Mouse (Mus musculus): ENCODE measurements around the gene Trim34b. TPM values are rescaled to one million over a fixed set of nuclear protein-coding genes. Genes with fewer than 3 reads are reported as not detected.
A peak's percentile ranks its signal among the peaks of the same experiment; 100 is the strongest.
"Not testable (repeated sequence)": the region's sequence is repeated elsewhere in the genome, so short reads cannot be mapped to it uniquely, and the experiment has no call there.

Trim34b gene
- polyA plus RNA-seq (2021) = 1.4 TPM

DNA sequence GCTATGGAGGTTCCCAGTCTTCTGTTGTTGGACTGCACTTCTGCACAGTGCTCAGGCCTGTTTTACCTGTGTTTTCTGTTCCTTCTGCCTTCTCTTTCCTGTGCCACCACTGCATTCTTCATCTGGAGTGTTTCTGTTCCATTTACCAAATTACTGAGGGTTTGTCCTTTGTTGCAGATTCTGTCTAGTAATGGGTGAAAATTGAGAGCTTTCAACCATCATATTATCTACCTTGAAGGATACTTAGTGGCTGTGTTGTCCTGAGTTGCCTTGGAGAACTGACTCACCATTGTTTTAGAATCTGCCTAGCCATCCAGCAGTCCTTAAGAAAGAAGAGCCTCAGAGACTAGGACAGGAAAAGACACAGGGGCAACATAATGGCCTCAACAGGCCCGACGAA is at the start of gene Trim34b:
Trim34b (plus strand) TSS at position 301 of the 400 bp plus-strand sequence.
- CTCF ChIA-PET; POLR2A ChIA-PET; ATAC-seq; DNase-seq (ENCODE audit: low read depth, low spot score); in situ Hi-C loops (cut with MboI; ENCODE audit: low pct_unique_long_range_greater_than_20kb); H3K27me3 ChIP-seq: not testable (repeated sequence)

DNA sequence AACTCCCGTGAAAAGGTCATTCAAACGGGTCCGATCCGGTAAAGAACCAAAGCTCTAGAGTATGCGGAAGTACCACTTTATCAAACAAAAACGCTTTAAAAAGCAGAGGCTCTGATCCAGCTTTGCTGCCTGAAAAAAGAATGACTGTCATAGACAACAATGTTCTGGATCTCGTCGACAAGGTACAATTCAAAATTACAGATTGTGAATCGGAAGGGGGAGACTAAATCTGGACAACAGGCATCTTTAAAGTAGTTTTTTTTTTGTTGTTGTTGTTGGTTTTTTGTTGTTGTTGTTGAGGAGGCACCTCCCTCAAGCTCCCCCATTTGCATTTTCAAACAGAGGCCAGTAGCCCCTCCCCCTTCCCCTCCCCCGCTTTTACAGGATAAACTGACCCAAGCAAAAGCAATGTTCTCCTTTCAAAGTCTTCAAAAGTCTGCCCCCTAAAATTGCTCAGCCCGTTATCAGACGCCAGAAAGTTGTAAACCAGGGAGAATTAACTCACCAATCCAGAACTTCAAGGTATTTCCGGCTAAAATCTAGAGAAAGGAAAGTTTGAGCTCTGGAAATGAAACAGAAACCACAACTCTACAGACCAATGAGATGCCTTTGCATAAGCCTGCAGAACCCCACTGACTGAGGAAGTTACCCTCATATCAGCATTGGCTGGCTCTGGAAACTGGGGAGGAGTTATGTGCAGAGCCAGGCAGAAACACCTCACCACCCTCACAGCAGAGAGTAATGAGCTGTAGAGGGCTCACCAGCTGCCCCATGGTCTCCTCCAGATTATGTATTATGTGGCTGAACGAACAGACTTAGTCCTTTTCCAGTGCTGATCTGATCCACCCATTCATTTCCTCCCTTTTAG is 41.5 kb upstream of the Trim34b start, which contains the start of gene Trim5:
Trim5 (minus strand) TSS at position 519 of the 868 bp plus-strand sequence.
- in situ Hi-C loops (cut with MboI; ENCODE audit: low pct_unique_long_range_greater_than_20kb); CTCF ChIA-PET; DNase-seq (ENCODE audit: low read depth, low spot score); H3K27me3 ChIP-seq; POLR2A ChIA-PET: not testable (repeated sequence)
- peak; percentile 76 for ATAC-seq

DNA sequence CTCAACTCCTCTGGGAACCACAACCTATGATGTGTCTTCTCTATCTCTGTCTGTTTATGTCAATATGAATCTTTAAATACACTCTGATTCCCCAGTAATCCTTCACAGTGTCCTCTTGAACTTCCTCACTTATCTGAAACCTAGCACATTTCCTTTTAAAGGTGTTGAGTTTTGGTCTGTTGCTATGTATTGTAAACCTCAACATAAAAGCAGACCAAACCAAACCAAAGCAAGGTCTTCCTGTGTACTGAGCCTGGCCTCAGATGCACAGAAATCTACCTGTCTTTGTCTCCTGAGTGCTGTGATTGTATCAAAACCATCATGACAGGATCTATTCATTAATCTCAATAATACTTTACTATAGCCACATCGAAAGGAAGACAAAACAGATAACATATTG is 38.6 kb upstream of the Trim34b start:
- in situ Hi-C loops (cut with MboI; ENCODE audit: low pct_unique_long_range_greater_than_20kb) = no loop called here
- ChIA-PET POLR2A (no interaction called here), CTCF (no interaction called here)
- no peak for TF ChIP-seq CTCF (IDR thresholded peaks at IDR 0.05)
- DNase-seq (ENCODE audit: low read depth, low spot score) = no peak
- ATAC-seq = no peak
- H3K27me3 ChIP-seq = no peaks in the 10 kb centered on the region

DNA sequence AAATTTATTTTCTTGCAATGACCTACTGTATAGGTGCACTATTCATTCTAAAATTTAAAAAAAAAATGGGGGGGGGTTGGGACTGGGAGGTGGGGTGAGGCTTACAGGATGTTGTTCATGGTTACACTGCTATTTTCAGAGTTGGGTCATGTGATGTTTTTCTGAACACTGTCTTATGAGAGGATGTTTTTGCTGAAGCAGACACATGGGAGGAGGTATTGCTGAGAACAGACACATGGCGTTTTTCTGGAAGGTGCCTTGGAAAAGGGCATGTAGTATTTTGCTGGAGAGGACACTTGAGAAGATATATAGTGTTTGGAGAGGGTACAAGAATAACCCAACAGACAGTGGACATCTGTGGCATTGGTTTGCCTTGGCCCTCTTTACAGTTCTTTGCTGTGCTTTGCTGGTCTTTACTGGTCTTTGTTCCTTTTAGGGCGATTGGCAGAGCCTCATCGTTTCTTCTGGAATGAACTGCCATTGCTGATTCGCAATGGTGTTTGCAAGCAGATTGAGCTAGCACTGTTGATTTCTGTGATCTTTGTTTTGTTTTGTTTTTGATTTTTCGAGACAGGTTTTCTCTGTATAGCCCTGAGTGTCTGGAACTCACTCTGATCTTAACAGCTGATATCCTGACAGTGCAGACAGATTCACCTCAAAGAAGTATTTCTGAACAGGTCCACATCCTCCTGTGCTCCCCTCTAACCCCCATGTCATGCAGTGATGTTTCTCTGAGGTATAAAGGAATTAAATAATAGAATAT is 37.5 kb upstream of the Trim34b start:
- no peak for TF ChIP-seq CTCF (IDR thresholded peaks at IDR 0.05)
- DNase-seq (ENCODE audit: low read depth, low spot score) (no peak), ATAC-seq (no peak)
- in situ Hi-C loops (cut with MboI; ENCODE audit: low pct_unique_long_range_greater_than_20kb) = no loop called here
- POLR2A ChIA-PET = no interaction called here
- H3K27me3 ChIP-seq = no peaks in the 10 kb centered on the region
- CTCF ChIA-PET = no interaction called here

DNA sequence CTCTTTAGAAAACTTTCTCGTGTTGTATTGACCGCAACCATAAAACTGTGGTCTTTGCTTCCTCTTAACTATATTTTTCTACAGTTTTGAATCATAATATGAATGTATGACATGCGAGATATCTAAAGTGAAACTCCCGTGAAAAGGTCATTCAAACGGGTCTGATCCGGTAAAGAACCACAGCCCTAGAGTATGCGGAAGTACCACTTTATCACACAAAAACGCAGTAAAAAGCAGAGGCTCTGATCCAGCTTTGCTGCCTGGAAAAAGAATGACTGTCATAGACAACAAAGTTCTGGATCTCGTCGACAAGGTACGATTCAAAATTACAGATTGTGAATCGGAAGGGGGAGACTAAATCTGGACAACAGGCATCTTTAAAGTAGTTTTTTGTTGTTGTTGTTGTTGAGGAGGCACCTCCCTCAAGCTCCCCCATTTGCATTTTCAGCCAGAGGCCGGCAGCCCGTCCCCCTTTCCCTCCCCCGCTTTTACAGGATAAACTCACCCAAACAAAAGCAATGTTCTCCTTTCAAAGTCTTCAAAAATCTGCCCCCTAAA is 14.4 kb upstream of the Trim34b start:
- in situ Hi-C loops (cut with MboI; ENCODE audit: low pct_unique_long_range_greater_than_20kb) = no loop called here
- TF ChIP-seq CTCF (IDR thresholded peaks at IDR 0.05) = no peak
- no peak for DNase-seq (ENCODE audit: low read depth, low spot score)
- POLR2A ChIA-PET = no interaction called here
- no peaks in the 10 kb centered on the region for H3K27me3 ChIP-seq
- CTCF ChIA-PET = no interaction called here
- no peak for ATAC-seq

DNA sequence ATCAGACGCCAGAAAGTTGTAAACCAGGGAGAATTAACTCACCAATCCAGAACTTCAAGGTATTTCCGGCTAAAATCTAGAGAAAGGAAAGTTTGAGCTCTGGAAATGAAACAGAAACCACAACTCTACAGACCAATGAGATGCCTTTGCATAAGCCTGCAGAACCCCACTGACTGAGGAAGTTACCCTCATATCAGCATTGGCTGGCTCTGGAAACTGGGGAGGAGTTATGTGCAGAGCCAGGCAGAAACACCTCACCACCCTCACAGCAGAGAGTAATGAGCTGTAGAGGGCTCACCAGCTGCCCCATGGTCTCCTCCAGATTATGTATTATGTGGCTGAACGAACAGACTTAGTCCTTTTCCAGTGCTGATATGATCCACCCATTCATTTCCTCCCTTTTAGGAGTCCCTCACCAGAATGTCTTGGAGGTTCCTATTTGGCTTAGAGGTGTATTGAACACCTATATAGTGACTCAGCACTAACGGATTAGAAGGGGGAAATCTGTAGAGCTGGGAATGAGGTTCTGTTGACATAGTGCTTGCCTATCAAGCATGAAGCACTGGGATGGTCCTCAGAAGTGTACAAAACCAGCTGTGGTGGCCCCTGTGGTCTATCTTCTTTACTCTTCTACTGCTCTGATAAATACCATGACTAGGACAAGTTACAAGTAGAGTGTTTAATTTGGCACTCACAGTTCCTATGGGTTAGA is 13.7 kb upstream of the Trim34b start, which contains the start of gene Trim12a:
Trim12a (minus strand) TSS at position 98 of the 712 bp plus-strand sequence.
- POLR2A ChIA-PET; ATAC-seq; CTCF ChIA-PET; DNase-seq (ENCODE audit: low read depth, low spot score); H3K27me3 ChIP-seq; in situ Hi-C loops (cut with MboI; ENCODE audit: low pct_unique_long_range_greater_than_20kb): not testable (repeated sequence)

DNA sequence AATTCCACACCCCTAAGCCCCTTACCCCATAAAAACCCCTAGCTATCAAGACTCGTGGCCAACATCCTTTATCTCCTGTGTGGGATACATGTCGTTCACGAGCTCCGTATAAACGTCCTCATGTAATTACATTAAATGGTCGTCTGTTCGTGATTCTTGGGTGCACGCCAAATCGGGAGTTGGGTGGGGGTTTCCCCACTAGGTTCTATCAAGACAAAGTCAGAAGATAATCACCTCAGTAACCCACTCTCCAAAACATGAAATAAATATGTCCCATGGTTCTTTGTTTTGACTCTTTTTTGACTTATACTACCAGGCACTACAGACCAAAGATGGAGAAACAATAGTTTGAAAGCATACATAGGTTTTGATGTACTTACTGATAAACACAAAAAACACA is 7.2 kb upstream of the Trim34b start:
- no peak for ATAC-seq
- no peak for DNase-seq (ENCODE audit: low read depth, low spot score)
- in situ Hi-C loops (cut with MboI; ENCODE audit: low pct_unique_long_range_greater_than_20kb) = loop anchor here (5.0 kb wide), 1 partner anchor 40 kb away; no protein-coding TSS in a partner anchor
- ChIA-PET CTCF (no interaction called here), POLR2A (no interaction called here)
- TF ChIP-seq CTCF (IDR thresholded peaks at IDR 0.05) = no peak
- no peaks in the 10 kb centered on the region for H3K27me3 ChIP-seq

DNA sequence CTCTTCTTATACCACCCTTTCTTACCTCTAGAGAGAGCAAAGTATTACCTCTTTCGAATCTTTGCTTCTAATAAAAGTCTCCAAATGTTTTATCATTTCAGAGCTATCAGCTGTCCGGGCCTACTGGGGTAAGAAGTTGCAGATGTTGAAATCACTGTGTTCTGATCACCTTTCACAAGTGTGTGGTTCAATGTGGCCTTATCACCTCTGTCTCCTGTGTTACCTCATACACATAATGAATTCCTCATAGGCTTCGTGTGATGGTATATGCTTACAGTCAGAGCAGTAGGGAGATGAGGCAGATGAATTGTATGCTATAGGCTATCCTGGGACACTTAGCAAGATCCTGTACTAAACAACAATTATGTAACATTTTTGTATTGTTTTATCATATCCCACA is 6.3 kb downstream of the Trim34b start:
- H3K27me3 ChIP-seq; ATAC-seq; DNase-seq (ENCODE audit: low read depth, low spot score); CTCF ChIA-PET; POLR2A ChIA-PET; in situ Hi-C loops (cut with MboI; ENCODE audit: low pct_unique_long_range_greater_than_20kb): not testable (repeated sequence)

DNA sequence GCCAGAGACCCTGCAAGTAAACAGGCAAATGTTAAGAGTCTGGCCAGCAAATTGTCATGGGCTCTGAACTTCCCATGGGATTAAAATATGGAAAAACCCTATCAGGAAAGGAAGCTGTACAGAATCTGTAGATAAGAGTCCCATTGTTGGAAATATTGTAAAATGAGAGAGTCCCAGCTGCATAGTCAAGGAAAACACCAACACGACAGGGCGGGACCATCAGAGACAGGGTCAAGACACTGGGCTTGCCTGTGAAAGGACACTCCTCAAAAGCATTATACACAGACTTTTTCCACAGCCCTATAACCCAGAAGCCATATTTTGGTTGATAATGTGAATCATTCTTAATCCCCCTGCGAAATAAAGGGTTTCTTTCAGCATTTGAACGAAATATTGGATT is 11.5 kb downstream of the Trim34b start:
- H3K27me3 ChIP-seq; in situ Hi-C loops (cut with MboI; ENCODE audit: low pct_unique_long_range_greater_than_20kb); POLR2A ChIA-PET; DNase-seq (ENCODE audit: low read depth, low spot score); CTCF ChIA-PET; ATAC-seq: not testable (repeated sequence)

DNA sequence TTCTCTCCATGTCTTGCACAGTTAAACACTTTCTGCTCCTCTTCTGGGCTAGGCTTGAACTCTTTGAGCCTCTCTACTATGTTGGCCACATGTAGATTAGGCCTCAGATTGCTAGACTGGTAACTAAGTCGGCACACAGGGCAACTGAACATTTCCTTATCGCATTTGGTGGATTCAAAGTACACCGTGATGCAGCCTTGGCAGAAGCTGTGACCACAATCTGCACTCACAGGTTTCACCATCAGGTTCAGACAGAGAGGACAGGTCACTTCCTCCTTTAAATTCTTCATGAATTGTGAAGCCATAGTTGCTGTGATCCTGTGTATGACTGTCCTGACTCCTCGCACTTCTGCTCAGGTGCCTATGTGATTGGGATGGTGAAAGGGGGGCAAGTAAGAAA is 18.8 kb downstream of the Trim34b start:
- ATAC-seq; in situ Hi-C loops (cut with MboI; ENCODE audit: low pct_unique_long_range_greater_than_20kb); H3K27me3 ChIP-seq; POLR2A ChIA-PET; DNase-seq (ENCODE audit: low read depth, low spot score); CTCF ChIA-PET: not testable (repeated sequence)
